Comparison of ENCODE assay signal across 9 mouse cellular contexts in genomic region chr11:102224686-102225085, GRCm38 (mm10). TPM values are rescaled to one million over a fixed set of nuclear protein-coding genes. Genes with fewer than 3 reads are reported as not detected.
A peak's percentile ranks its signal among the peaks of the same experiment; 100 is the strongest.
DNase-seq lines count a peak whose midpoint lies in the region; ATAC-seq and TF ChIP-seq lines count a peak whose summit lies in the region.
"Had no signal": no experiment of that assay in that cellular context is flagged by ENCODE, and none has a peak within 500 bp of the region (broad histone marks: within the 10 kb centered on the region; RNA-seq: fewer than 3 reads in every experiment).

No protein-coding gene starts in this region.

- intact Hi-C loops in gastrocnemius, adult 2 months (cut with DNase I) = no loop called here
- intact Hi-C loops in gastrocnemius, postnatal 36 days (cut with DNase I) = no loop called here

- ATAC-seq in forebrain, postnatal 0 days = no peak
- ATAC-seq in limb, embryonic 11.5 days (ENCODE audit: insufficient number of reproducible peaks, low FRiP score, low TSS enrichment, low read depth) = no peak
- no peak for ATAC-seq in neural tube, embryonic 14.5 days (ENCODE audit: low read depth)

- DNase-seq in gastrocnemius, adult 2 months = peak; percentile 65
- no peak for DNase-seq in gastrocnemius, postnatal 36 days
- peak; percentile 55 for DNase-seq in ZHBTc4 (ENCODE audit: low read depth, low spot score)
- no peak for DNase-seq in forebrain, postnatal 0 days
- DNase-seq in limb, embryonic 11.5 days (ENCODE audit: low spot score) = no peak
- no peak for DNase-seq in layer of hippocampus, adult 9-11 months
- DNase-seq in urinary bladder, postnatal 14 days (ENCODE audit: low spot score) = no peak

- no peaks in the 10 kb centered on the region for H3K9me3 ChIP-seq in forebrain, postnatal 0 days (ENCODE audit: low read length)
- no peaks in the 10 kb centered on the region for H3K9me3 ChIP-seq in limb, embryonic 11.5 days (ENCODE audit: control insufficient read depth, low read length)
- H3K9me3 ChIP-seq in neural tube, embryonic 14.5 days (ENCODE audit: control insufficient read depth, low read length) = no peaks in the 10 kb centered on the region

- H3K27me3 ChIP-seq in forebrain, postnatal 0 days (ENCODE audit: insufficient read depth, low read length) = no peaks in the 10 kb centered on the region
- peaks cover 5% of the 10 kb centered on the region; the same call in 1 of the 2 replicates for H3K27me3 ChIP-seq in limb, embryonic 11.5 days (ENCODE audit: control insufficient read depth, insufficient read depth, low read length)
- H3K27me3 ChIP-seq in neural tube, embryonic 14.5 days (ENCODE audit: control insufficient read depth, insufficient read depth, low read length) = no peaks in the 10 kb centered on the region

- H3K9ac ChIP-seq in forebrain, postnatal 0 days = 0 out of 2 replicates have a peak overlapping the region, but pooled peaks have one; percentile 22
- H3K9ac ChIP-seq in limb, embryonic 11.5 days (ENCODE audit: low read length) = 0 out of 2 replicates have a peak overlapping the region, but pooled peaks have one; percentile 9
- H3K9ac ChIP-seq in neural tube, embryonic 14.5 days (replicated peaks; ENCODE audit: low read depth, low read length) = peak overlapping the region; percentile 28; the same call in 1 of the 2 replicates

- peak overlapping the region; percentile 41 for H3K4me2 ChIP-seq in forebrain, postnatal 0 days (ENCODE audit: low read depth)
- H3K4me2 ChIP-seq in limb, embryonic 11.5 days (ENCODE audit: low read depth, severe bottlenecking) = peak overlapping the region; percentile 33
- peak overlapping the region; percentile 35; the same call in 1 of the 2 replicates for H3K4me2 ChIP-seq in neural tube, embryonic 14.5 days (ENCODE audit: low read depth, low read length)

- peak overlapping the region; percentile 76 for H3K27ac ChIP-seq in gastrocnemius, adult 2 months
- H3K27ac ChIP-seq in forebrain, postnatal 0 days (ENCODE audit: low read depth, low read length) = no peak overlapping the region
- H3K27ac ChIP-seq in limb, embryonic 11.5 days (replicated peaks; ENCODE audit: low read depth, low read length) = no peak overlapping the region
- H3K27ac ChIP-seq in neural tube, embryonic 14.5 days (ENCODE audit: low read depth, low read length) = no peak overlapping the region

- no peak for TF ChIP-seq CTCF in gastrocnemius, adult 2 months (IDR thresholded peaks at IDR 0.05)
- no peak for TF ChIP-seq CTCF in forebrain, postnatal 0 days (IDR thresholded peaks at IDR 0.05; ENCODE audit: low read depth)

- H3K36me3 ChIP-seq in forebrain, postnatal 0 days (ENCODE audit: insufficient read depth) = peaks cover 42% of the 10 kb centered on the region
- H3K36me3 ChIP-seq in limb, embryonic 11.5 days (ENCODE audit: control insufficient read depth, insufficient read depth, low read length) = no peaks in the 10 kb centered on the region
- 0 out of 2 replicates have a peak, but pooled peaks cover 3% of the 10 kb centered on the region for H3K36me3 ChIP-seq in neural tube, embryonic 14.5 days (ENCODE audit: control insufficient read depth, insufficient read depth, low read length)

- peaks cover 33% of the 10 kb centered on the region for H3K4me1 ChIP-seq in forebrain, postnatal 0 days (ENCODE audit: insufficient read depth)
- peaks cover 42% of the 10 kb centered on the region for H3K4me1 ChIP-seq in limb, embryonic 11.5 days (ENCODE audit: control insufficient read depth, insufficient read depth, low read length)
- H3K4me1 ChIP-seq in neural tube, embryonic 14.5 days (ENCODE audit: control insufficient read depth, insufficient read depth, low read length) = peaks cover 52% of the 10 kb centered on the region

- peak overlapping the region; percentile 62 for H3K4me3 ChIP-seq in gastrocnemius, adult 2 months
- no peak overlapping the region; the same call in 1 of the 2 replicates for H3K4me3 ChIP-seq in forebrain, postnatal 0 days (ENCODE audit: low read depth, low read length)
- H3K4me3 ChIP-seq in limb, embryonic 11.5 days (ENCODE audit: low read depth, low read length) = no peak overlapping the region
- 0 out of 2 replicates have a peak overlapping the region, but pooled peaks have one; percentile 7 for H3K4me3 ChIP-seq in neural tube, embryonic 14.5 days (ENCODE audit: low read depth, low read length)

- WGBS in forebrain, postnatal 0 days = 13% methylated on average over 22 of the region's 22 CpGs
- WGBS in limb, embryonic 11.5 days = 11% methylated on average over 22 of the region's 22 CpGs
- WGBS in neural tube, embryonic 14.5 days = 7% methylated on average over 22 of the region's 22 CpGs

RNA-seq across cellular contexts. Expression of gene Hdac5, which starts 5.3 kb away (rescaled TPM):
- 10 to 100 TPM; 78.3 to 78.7 TPM for total RNA-seq in gastrocnemius, adult 2 months (2021)
- total RNA-seq in gastrocnemius, postnatal 36 days (2021) = 10 to 100 TPM; 62.2 to 78.7 TPM
- total RNA-seq in forebrain, postnatal 0 days (2014; rRNA removed) = 170 and 209 TPM in 2 replicates
- 67.1 and 69.4 TPM in 2 replicates for polyA plus RNA-seq in forebrain, postnatal 0 days (2015; fragmentation: Nextera tagmentation; extraction: Ambion mirVana)
- 21.3 and 24.0 TPM in 2 replicates for polyA plus RNA-seq in limb, embryonic 11.5 days (2014; fragmentation: Nextera tagmentation; extraction: Ambion mirVana)
- polyA plus RNA-seq in neural tube, embryonic 14.5 days (2014; fragmentation: Nextera tagmentation; extraction: Ambion mirVana) = 44.2 and 47.3 TPM in 2 replicates

RNA-seq across cellular contexts. Expression of gene BC030867, which starts 24.0 kb away (rescaled TPM):
- not detected for total RNA-seq in gastrocnemius, adult 2 months (2021)
- not detected for total RNA-seq in gastrocnemius, postnatal 36 days (2021)
- total RNA-seq in forebrain, postnatal 0 days (2014; rRNA removed) = 0.62 and 1.0 TPM in 2 replicates
- 1.5 and 1.6 TPM in 2 replicates for polyA plus RNA-seq in forebrain, postnatal 0 days (2015; fragmentation: Nextera tagmentation; extraction: Ambion mirVana)
- 26.9 and 27.8 TPM in 2 replicates for polyA plus RNA-seq in limb, embryonic 11.5 days (2014; fragmentation: Nextera tagmentation; extraction: Ambion mirVana)
- 1.4 and 1.5 TPM in 2 replicates for polyA plus RNA-seq in neural tube, embryonic 14.5 days (2014; fragmentation: Nextera tagmentation; extraction: Ambion mirVana)

RNA-seq across cellular contexts. Expression of gene G6pc3, which starts 35.3 kb away (rescaled TPM):
- 10 to 100 TPM; 50.3 to 53.0 TPM for total RNA-seq in gastrocnemius, adult 2 months (2021)
- total RNA-seq in gastrocnemius, postnatal 36 days (2021) = 10 to 100 TPM; 45.6 TPM
- total RNA-seq in forebrain, postnatal 0 days (2014; rRNA removed) = 27.3 and 32.1 TPM in 2 replicates
- 27.4 and 32.0 TPM in 2 replicates for polyA plus RNA-seq in forebrain, postnatal 0 days (2015; fragmentation: Nextera tagmentation; extraction: Ambion mirVana)
- 39.8 and 41.9 TPM in 2 replicates for polyA plus RNA-seq in limb, embryonic 11.5 days (2014; fragmentation: Nextera tagmentation; extraction: Ambion mirVana)
- polyA plus RNA-seq in neural tube, embryonic 14.5 days (2014; fragmentation: Nextera tagmentation; extraction: Ambion mirVana) = 32.5 and 42.5 TPM in 2 replicates

RNA-seq across cellular contexts. Expression of gene Lsm12, which starts 39.6 kb away (rescaled TPM):
- 100 to 1,000 TPM in 1 of 2 experiments, 10 to 100 TPM in 1; 95.3 to 106 TPM for total RNA-seq in gastrocnemius, adult 2 months (2021)
- total RNA-seq in gastrocnemius, postnatal 36 days (2021) = 10 to 100 TPM; 86.6 to 89.2 TPM
- 76.7 and 86.4 TPM in 2 replicates for total RNA-seq in forebrain, postnatal 0 days (2014; rRNA removed)
- polyA plus RNA-seq in forebrain, postnatal 0 days (2015; fragmentation: Nextera tagmentation; extraction: Ambion mirVana) = 145 and 154 TPM in 2 replicates
- 74.5 and 88.5 TPM in 2 replicates for polyA plus RNA-seq in limb, embryonic 11.5 days (2014; fragmentation: Nextera tagmentation; extraction: Ambion mirVana)
- polyA plus RNA-seq in neural tube, embryonic 14.5 days (2014; fragmentation: Nextera tagmentation; extraction: Ambion mirVana) = 74.4 and 77.5 TPM in 2 replicates

RNA-seq across cellular contexts. Expression of gene Asb16, which starts 43.9 kb away (rescaled TPM):
- 10 to 100 TPM; 78.2 to 80.4 TPM for total RNA-seq in gastrocnemius, adult 2 months (2021)
- 10 to 100 TPM; 76.7 to 88.7 TPM for total RNA-seq in gastrocnemius, postnatal 36 days (2021)
- total RNA-seq in forebrain, postnatal 0 days (2014; rRNA removed) = 0.54 and 1.4 TPM in 2 replicates
- polyA plus RNA-seq in forebrain, postnatal 0 days (2015; fragmentation: Nextera tagmentation; extraction: Ambion mirVana) = 0.11 TPM in 1 of 2 replicates, not detected in the other
- 0.13 and 0.33 TPM in 2 replicates for polyA plus RNA-seq in limb, embryonic 11.5 days (2014; fragmentation: Nextera tagmentation; extraction: Ambion mirVana)
- polyA plus RNA-seq in neural tube, embryonic 14.5 days (2014; fragmentation: Nextera tagmentation; extraction: Ambion mirVana) = 0.12 and 0.23 TPM in 2 replicates
- total RNA-seq: hematopoietic stem cell, adult 5-6 weeks had no signal

Comparison
In these comparisons a context has a peak if more than half of its experiments do, and no peak if none do; other contexts are left out.
1. DNase-seq: peak in gastrocnemius, adult 2 months (single experiment) and ZHBTc4 (single experiment); none in gastrocnemius, postnatal 36 days (0 of 2), forebrain, postnatal 0 days (single experiment), limb, embryonic 11.5 days (single experiment), layer of hippocampus, adult 9-11 months (single experiment) and urinary bladder, postnatal 14 days (single experiment).
2. H3K4me3 ChIP-seq: peak in gastrocnemius, adult 2 months (single experiment) and neural tube, embryonic 14.5 days (single experiment); none in forebrain, postnatal 0 days (single experiment) and limb, embryonic 11.5 days (single experiment).
3. Peak in every context shown above with its lines, with median percentiles within 50 percentile points of each other: H3K4me2 ChIP-seq and H3K9ac ChIP-seq.